Mouse (Mus musculus): ENCODE measurements around the gene Nedd8.

DNA sequence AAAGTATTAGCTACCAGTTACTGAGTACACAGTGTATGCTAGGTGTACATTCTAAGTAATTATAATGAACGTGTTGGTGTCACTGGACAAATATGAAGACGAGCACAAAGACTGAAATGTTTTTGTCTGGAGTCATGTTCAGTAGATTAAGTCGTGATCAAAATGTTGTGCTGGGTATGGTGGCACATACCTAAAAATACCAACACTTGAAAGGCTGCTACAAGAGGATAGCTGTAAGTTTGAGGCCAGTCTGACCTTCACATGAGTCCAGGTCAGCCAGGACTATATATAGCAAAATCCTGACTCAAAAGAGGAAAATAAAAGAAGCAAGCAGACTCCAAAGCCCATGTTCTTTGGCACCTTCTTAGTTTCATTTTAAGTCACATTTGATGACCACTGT is 15.0 kb downstream of the Nedd8 start:
- TF ChIP-seq POLR2A (IDR thresholded peaks at IDR 0.05; ENCODE audit: borderline replicate concordance, low read depth, low read length) (no peak), CTCF (IDR thresholded peaks at IDR 0.05; ENCODE audit: low read depth, low read length) (no peak)
